Mouse (Mus musculus): ENCODE data around the gene Rnf207.

Rnf207 gene

DNA sequence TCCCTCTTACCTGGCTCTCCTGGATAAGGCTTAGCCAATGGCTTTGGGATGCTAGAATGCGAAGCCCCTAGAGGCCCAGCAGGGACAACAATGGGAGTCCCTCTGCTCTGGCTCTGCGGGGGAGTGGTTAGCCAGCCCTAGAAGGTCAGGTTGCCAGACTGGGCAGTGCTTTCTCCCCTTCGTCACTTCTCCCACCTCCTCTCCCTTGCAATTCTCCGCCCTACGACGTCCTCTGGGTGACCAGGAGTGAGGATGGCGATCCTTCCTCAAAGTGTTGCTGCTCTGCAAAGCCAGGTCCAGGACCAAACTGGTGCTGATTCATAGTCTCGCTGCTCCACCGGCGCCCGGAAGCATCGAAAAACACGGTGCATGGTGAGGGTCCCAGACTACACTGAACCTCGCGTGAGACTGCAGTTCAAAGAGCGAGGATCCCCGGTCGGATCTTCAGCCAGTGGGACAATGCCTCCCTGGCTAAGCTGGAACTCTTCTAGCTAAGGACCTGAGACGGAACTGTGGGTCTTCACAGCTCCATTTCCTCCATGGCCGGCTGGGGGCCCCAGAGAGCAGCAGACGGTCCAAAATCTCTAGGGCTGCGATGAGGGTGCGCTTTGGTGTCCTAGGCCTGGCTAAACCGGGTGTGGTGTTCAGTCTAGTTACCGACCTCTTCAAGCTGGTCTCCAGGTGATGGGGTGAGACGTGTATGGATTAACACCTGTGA is at the start of gene Rnf207:
Gene Rnf207 (minus strand): TSS at position 477 of the 718 bp plus-strand sequence.
- DNase-seq (ENCODE audit: extremely low spot score): peak; percentile 72

DNA sequence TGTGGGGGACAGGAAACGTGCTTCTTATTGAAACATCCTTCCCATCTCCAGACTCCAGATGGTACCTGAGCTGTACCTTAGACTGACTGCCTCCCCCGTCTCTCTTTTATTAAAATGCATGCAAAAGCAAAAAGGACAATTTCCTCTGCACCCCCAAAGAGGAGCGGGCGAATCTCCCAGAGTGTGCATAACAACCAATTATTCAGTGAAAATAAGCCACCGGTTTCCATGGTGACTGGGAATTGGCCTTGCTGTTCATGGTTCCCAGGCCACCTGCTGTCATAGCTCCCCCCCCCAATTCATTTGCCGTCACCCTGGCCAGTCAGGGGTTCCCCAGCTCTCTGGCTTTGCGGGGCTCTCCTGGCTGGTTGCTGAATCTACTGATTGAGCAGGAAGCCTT is 46.4 kb upstream of the Rnf207 start:
- DNase-seq (ENCODE audit: extremely low spot score): no peak

DNA sequence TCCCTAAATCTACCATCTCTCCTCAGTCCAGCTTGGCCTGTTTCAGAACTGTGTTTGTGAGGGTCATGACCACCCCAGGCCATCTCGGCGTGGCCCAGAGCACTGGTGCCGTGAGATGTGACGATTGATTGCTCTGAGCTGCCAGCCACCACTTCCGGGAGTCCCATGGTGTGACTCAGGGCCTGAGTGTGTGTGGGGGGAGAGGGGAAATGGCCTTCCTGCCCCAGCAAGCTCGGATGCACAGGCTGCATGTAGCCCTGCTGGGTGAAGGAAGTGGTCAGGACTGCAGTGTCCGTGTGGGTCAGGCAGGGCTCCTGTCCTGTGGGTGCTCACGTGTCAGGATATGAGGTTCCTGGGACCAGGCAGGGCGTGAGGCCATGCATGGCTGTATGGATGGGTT is 43.4 kb upstream of the Rnf207 start:
- no peak for DNase-seq (ENCODE audit: extremely low spot score)

DNA sequence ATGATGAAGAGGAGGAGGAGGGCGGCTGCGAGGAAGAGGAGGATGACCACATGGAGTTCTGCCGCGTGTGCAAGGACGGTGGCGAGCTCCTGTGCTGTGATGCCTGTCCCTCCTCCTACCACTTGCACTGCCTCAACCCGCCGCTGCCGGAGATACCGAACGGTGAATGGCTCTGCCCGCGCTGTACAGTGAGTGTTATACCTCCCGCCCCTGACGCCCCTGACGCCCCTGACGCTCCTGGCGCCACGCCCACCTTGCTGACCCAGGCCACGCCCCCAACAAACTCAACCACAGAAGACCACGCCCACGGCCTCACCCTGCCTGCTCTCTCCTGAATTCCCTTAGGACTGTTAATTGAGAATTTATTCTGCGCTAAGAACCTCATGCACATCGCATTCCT is 42.1 kb upstream of the Rnf207 start:
- DNase-seq (ENCODE audit: extremely low spot score): peak; percentile 88

DNA sequence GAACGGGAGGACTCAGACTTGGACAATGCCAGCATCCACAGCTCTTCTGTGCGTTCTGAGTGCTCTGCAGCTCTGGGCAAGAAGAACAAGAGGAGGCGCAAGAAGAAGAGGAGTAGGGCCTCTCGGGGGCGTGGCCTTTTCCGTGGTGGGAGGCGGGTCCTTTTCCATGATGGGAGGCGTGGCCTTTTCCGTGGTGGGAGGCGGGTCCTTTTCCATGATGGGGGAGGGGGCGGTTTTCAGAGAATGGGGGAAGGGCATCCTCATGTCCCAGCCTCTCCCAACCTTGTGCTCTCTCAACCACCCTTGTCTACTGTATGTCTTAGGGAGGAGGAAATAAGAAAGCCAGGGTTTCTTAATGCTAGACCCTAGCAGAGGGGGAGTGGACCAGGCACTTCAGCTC is 40.9 kb upstream of the Rnf207 start:
- DNase-seq (ENCODE audit: extremely low spot score): no peak

DNA sequence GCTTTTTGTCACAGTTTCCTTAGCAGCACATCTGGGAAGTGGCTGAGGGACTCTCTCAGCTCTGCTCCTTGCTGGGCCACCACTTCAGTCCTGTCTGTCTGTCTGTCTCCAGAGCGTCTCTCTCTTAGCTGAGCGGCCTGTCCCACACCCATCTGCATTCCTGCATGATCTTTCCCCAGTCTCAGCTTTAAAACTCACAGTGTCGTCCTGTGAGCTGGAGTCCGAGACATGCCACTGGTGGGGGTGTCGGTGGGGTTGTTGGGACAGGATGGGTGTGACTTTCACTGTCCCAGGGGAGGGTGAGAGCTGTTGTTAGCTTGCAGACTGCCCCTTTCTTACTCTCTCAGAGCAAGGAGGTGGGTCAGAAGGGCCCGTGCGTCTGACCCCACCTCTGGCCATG is 36.9 kb upstream of the Rnf207 start:
- DNase-seq (ENCODE audit: extremely low spot score): no peak

DNA sequence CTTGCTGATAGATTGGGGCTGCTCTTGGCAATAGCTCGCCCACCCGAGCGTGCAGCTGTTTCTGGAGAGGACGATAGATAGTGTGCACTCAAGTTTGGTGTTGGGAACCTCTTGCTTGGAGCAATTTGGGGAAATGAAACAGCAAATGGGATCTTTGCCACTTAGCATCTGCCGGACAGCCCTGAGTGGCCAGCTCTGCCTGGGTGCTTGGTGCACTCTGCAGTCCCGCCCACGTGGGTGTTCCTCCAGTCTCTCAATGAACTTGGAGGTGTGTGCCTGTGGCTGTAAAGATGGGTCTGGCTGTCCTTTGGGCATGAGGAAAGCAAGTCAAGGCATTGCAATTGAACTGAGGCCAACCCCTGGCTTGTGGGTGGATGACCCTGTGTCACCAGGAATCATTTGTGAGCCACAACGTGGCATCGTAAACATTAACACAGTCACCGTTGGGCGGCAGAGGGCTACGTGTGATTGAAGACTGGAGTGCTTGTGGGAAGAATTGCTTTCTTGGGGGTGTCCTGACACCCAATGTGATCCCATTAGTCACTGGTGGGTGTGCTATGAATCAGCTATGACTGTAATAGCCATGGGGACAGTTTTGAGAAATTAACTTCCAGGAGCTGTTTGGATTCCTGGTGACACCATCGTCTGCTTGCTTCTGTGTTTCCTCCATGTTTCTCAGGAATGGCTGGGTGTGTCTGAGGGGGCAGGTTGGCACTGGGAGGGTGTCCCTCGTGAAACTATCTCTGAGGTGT is 35.3 kb upstream of the Rnf207 start:
- DNase-seq (ENCODE audit: extremely low spot score): no peak

DNA sequence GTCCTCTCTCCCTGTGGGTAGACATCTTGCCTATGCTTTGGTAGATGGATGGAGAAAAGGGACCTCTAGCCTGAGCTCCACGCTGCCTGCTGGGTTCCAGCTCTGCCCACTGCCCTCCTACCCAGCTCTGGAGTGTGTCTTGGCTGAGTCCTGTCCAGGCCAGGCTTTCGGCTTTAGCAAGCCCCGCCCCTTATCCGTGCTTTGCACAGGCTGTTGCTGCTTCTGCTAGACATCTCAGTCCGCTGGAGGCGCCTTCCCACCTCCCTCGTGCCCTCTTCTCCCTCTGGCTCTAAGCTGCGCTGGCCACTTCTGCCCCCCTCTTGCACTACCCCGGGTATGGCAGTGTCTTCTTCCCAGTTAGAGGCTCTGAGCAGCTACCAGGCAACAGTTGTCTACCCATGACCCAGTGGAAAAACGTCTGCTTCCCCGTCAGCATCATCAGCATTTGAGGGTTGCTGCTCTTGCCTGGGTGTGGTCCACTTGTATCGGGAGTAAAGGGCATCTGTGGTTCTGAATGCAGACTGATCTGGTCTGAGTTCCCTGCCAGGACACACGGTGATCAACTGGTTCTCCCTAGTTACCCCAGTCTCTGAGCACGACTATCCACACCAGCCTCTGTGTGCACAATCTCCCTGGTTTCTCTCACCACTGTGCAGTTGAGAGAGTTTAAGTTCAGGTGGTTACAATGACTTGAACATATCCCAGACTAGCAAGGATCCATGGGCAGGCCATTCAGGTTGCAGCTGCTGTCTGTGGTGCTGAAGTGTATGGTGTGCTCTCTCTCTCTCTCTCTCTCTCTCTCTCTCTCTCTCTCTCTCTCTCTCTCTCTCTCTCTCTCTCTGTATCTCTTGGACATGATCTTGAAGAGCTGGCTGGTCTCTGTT is 32.9 kb upstream of the Rnf207 start:
- DNase-seq (ENCODE audit: extremely low spot score): no peak

DNA sequence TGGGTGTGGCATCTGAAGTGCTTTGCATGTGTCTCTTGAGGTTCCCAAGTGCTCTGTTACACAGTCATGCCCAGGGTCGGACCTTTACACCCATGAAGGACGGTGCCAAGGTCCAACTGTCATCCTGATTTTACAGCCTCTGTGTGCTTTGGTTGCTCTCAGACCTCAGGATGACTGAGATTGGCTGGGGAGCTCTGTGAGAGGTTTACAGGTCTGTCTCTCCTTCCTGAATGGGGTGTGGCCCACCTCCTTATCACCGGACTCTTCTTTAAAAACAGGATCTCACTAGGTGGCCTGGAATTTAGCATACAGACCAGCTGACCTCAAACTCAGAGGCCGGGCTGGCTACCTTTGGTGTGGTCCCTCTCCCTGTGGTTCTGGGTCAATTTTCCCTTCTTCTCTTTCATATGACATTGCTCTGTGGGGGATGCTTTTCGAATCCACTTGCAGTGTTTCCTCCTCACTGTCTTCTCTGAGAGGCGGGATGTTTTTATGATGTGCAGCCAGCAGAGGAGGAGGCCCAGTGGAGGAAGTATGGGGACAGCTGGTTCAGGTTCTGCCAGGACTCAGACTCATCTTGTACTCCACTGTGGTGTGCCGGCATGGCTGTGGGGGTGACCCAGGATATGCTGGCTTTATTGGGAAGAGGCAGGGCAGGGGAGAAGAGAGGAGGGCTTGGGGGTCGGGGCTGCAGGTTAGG is 32.1 kb upstream of the Rnf207 start:
- DNase-seq (ENCODE audit: extremely low spot score): no peak

DNA sequence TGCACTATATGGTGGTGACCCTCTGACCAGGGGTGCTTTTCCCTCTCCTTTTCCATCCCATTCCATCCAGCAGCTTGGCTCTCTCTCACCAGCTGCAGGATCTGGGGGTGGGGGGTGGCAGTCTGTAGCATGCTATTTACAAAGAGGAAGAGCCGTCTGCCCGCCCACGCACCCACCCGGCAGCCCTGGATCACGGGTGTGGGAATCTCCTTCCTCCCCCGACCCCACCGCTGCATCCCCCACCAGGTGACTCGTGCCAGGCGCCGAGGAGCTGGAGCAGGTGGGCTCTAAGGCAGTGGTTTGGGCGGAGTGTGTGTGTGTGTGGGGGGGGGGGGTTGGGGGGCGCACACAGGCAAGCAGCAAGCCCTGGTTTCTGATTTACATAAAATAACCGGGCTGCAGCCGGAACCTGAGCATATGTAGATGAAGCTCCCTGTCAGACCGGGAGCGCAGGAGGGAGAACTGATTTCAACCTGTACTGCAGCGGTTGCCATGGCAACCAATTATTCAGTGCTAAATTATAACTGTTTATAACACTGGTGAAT is 31.1 kb upstream of the Rnf207 start:
- DNase-seq (ENCODE audit: extremely low spot score): no peak

DNA sequence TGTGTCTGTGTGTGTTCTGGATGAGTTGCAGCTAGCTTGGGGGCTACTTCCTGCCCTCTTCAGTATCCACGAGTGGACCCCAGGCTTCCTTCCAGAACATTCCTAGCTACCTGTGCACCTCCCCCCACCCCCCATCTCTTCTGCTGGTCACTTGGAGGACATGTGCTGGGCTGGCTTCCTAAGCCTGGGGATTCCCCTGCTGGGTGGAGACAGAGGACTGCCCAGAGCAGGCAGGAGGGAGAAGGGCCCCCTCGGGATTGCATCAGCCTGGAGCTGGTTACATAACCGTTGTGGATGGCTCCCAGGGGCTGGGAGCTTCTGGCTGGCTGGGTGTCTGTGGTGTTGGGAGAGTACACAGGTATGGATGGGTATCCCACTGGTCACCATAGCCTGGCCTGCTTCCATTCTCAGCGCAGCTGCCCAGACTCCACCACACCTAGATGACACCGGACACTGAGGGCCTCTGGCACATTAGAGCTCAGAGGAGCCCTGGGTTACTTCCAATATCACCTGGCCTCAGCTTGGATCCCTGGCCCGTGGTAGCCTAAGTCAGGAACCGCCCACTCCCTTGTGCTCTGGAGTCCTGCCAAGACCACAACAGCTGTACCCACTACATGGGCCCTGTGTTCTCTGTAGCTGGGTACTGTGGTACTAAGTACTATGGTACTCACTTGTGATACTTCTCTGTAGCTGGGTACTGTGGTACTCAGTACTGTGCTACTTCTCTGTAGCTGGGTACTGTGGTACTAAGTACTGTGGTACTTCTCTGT is 26.5 kb upstream of the Rnf207 start:
- no peak for DNase-seq (ENCODE audit: extremely low spot score)

DNA sequence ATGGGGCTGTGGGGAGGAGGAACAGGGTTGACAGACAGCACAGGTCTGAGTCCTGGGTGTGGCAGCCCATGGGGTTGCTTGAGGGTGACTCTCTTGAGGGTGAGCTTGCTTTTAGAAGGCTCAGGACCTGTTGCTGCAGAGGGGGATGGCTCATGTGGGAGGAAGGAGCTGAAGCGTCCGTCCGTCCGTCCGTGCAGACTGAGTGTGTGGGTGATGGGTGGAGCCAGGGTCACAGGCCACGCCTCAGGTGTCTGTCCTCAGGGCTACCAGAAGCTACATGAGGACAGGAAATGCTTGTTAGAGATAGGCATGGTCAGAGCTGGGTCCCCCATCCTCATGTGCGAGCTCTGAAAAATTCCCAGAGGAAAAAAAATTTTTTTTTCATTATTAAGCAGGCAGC is 25.9 kb upstream of the Rnf207 start:
- no peak for DNase-seq (ENCODE audit: extremely low spot score)

DNA sequence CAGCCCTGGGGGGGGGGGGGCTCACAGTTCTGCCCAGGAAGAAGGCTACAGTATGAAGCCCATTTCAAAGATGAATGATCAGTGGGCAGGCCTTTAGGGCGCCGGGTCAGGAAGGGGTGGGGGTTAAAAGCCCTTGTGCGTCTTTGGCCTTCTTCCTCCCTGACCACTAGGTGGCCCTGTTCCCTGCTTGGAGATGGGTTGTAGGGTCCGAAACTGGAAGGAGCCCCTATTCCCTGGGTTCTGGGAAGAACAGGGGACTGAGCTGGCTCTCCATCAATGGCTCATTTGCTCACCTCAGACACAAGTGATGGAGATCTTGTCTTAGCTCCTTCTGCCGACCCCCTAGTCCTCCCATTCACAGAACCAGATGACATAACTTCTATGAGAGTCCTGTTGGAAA is 24.5 kb upstream of the Rnf207 start:
- DNase-seq (ENCODE audit: extremely low spot score): peak; percentile 64

DNA sequence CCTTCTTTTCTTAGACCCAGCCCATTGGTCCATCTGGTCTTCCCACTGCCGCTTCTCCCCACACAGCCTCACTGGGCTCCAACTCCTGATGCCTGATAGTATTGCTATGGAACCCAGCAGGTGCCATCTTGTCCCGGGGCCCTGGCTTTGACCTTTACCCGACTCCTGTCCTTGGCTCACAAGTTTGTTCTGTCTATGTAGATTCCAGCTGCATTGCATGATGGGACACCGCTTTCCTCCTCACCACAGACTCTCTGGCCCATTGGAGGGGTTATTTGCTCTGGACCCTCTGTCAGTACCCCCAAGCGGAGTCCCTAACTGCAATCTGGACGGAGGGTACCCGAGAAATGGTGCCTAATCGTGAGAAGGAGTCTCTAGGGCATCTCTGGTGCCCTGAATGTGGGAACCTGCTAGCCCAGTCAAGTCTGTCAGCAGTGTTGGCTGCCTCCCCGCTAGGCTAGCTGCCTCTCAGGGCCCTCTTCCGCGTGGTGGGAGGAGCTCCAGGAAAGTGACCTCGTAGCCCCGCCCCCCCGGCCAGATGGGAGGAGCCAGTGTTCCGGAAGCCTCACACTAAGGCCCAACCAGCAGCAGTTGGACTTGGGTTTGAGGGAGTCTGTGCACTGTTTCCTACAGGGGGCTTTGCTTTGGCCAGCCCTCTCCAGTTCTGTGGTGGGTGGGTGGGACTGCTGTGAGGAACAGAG is 21.9 kb upstream of the Rnf207 start:
- peak; percentile 52 for DNase-seq (ENCODE audit: extremely low spot score)

DNA sequence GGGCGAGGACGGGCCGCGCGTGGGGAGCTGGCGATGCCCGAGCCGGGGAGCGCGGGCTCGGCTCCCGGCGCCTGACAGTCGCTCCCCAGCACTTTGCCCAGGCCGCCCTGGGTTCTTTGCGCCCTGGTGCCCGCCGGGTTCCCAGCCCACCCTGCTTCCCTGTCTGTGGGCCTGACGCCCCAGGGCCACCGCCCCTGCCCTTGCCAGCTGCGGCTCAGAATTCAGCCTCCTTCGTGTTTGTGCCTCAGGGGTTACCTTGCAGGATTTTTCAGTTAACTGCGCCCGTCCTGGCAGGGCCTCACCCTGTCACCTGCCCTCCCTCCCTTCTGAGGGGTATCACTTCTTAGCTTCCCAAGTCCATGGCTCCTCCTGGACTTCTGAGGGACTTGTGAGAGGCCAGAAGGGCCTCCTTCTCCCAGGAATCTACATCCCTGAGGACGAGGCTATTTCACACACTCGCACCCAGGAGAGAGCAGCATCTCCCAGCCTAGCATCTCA is 20.5 kb upstream of the Rnf207 start:
- DNase-seq (ENCODE audit: extremely low spot score): no peak

DNA sequence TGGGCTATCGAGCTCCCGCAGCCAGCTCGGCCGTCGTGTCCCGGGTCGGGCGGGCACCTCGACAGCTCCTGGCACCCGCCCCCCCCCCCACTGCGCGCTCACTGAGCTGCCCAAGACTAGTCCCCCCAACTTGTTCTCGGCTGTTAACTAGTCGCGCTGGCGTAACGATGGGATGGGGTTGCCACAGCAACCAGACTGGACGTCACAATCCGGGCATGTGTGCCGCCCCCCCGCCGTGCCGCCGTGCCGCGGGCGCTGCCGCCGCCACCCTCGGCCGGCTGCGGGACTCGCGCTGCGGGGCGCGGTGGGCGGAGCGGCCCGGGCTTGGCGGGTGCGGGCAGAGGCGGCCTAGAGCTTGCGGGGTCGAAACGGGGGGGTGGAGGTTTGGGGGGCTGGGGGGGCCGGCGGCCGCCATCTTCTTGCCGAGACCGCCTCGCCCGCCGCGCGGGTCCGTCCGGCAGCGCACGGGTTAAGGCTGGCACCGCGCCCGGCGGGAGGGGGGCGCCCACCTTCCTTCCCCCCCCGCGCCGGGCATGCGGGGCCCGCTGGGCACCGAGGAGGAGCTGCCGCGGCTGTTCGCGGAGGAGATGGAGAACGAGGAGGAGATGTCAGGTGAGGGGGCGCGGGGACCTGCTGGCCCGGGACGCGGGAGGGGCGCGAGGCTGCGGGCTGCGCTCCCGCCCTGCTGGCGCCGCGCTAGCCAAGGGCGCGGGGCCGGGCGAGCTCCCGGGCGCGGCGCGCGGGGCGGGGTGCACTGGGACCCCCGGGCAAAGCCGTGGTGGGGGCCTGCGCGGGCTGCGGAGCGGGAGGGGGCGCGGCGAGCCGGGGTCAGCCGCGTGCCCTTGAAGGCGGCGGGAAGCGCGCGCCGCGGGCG is 19.9 kb upstream of the Rnf207 start, which contains the start of gene Chd5:
Gene Chd5 (plus strand): TSS at position 233 of the 874 bp plus-strand sequence.
- DNase-seq (ENCODE audit: extremely low spot score): no peak

DNA sequence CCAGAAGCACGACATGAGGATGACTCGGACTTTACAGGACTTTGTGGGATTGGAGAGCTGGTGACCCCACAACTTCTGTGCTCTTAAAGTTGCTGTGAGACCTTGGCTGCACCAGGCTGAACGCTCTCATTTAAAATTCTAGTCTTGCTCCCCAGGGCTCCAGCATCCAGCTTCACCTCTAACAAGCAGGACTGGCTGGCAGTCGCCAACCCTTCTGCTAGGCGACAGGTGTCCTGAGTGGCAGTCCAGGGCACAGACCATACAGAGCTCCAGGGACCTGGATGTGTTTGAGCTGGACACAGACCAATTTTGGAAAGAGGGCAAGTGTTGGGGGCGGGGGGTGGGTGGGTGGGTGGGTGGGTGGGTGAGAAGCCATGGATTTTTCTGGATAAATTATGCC is 19.0 kb upstream of the Rnf207 start:
- DNase-seq (ENCODE audit: extremely low spot score): no peak

DNA sequence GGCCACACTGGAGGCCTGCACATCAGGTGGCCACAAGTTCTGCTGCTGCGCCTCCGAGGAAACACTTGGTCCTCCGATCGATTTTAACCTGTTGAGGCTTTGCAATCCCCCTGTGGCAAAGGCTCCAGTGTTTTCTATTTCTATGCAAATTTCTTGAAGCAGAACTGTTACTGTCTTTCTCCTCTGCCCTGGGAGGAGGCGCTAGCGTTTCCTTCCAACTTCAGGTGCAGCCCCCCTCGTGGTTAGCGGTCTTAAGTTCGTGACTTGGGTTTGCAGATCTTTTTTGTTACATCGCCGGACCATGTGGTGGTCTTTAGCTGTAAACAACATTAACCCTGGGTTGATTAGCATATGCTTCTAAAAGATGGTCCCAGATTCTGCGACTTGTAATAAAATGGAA is 14.8 kb upstream of the Rnf207 start:
- no peak for DNase-seq (ENCODE audit: extremely low spot score)

DNA sequence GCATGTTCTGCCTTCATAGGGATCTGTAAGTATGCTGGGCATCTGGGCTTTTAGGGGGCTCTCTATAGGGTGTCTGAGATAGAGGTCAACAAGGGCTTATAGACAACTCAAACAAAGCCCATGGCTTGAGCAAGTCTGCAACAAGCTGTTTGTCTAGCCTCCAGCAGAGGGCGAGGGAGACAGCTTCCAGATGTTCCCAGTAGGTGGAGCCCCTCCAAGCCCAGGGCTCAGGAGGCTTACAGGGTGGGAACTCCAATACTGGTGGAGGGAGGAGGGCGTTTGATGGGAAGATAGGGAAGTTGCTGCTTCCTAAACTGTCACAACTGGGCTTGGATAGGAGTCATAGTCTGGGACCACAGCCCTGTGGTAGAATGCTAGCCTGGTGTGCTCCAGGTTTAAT is 14.2 kb upstream of the Rnf207 start:
- peak; percentile 70 for DNase-seq (ENCODE audit: extremely low spot score)
